Mouse (Mus musculus) v-Abl transformed pro-B cells (cell line): Measurements from ENCODE around the gene Psme2b.
"Not testable (repeated sequence)": the region's sequence is repeated elsewhere in the genome, so short reads cannot be mapped to it uniquely, and the experiment has no call there.

Experiments used
- in situ Hi-C, 2 experiments: fragments of 400-800 bp; cut with MboI; formaldehyde crosslinking; loops; one replicate each; pipeline ENCODE4 v1.15.1; 2025; ENCODE audit not compliant: unreplicated experiment in 2 of 2

Gene Psme2b

DNA sequence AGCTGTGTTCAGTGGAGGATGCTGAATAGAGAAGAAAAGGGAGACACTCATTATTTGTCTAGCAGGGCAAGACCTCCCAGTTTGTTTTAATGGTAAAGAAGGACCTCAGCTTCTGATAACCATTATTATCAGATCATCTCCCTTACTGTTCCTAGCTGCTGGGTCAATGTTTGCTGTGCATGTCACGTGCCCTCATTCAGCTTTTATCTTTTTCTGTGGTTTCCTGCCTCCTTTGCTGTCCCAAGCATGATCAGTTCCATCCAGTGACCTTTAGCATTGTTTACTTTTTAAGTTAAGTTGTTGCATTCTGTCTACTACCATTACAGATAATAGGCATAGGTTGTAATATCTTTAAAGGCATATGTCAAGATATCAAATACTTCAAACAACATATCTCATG is 37.5 kb downstream of the Psme2b start:
- in situ Hi-C loops, result no loop called here

DNA sequence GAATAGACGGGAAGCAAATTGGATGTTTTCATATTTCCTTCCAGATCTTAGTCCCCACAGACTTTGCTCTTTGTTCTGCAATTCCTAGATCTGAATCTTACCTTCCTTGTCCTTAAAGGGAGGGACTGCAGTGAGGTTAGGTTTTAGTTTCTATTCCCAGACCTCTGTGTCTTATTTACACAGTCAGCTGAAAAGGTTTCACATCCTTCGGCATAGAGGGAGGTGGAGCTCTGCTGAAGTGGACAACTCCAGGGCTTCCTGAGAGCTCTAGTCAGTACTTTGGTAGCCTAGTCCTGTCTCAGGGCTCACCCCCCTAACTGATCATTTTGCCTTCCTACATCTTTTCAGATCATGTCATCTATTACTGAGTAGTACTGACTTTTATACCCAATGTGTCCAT is 44.0 kb downstream of the Psme2b start, which contains the start of gene Gm5431:
Gene Gm5431 (minus strand): TSS at position 194 of the 400 bp plus-strand sequence.
- in situ Hi-C loops, result no loop called here

DNA sequence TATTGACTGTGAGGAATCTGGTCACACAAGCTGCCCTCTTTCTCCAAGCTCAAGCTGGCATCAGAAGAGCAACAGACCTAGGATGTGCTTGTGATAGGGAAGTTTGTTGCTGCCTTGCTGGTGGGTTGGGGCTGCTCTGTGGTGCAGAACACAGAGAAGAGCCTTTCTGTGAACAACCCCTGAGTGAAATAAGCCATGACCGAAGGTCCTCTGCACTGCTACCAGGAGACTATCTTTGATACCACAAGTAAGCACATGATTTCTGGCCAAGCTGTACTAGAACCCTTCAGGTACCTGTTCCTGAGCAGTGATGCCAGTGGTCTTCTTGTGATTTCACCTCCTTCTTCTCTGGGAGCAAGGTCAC is 44.4 kb downstream of the Psme2b start:
- in situ Hi-C loops, result not testable (repeated sequence)

DNA sequence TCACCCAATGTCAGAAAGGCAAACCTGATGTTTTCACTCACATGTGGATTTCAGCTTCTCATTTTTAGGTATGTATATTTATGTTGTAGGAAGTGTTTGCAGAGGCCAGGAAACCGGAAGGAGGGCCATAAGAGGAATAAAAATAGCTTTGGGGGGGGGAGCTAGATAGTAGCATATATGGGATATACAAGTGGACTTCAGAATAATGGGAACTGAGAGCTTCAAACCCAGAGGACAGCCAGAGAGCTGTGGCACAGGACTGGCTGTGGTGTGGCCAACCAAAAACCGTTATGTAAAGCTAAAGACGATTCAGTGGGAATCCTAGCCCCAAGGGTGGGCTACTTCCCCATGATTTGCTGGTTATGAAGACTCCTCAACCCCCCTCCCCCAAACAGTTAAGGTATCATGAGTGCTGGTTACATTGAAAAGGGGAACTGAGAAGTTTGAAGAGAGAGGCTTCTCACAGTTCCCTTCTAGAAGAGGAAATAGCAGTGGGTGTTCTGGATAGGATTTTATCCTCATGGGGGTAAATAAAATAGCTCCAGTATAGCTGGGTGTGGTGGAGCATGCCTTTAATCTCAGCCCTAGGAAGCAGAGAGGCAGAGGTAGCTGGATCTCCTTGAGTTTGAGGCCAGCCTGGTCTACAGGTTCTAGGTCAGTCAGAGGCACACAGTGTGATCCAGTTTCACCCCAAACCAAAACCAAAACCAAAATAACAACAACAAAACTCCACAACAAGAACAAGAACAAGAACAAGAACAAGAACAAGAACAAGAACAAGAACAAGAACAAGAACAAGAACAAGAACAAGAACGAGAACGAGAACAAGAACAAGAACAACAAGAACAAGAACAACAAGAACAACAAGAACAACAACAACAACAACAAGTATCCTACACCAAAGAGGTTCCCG is 45.1 kb downstream of the Psme2b start:
- in situ Hi-C loops, result not testable (repeated sequence)

DNA sequence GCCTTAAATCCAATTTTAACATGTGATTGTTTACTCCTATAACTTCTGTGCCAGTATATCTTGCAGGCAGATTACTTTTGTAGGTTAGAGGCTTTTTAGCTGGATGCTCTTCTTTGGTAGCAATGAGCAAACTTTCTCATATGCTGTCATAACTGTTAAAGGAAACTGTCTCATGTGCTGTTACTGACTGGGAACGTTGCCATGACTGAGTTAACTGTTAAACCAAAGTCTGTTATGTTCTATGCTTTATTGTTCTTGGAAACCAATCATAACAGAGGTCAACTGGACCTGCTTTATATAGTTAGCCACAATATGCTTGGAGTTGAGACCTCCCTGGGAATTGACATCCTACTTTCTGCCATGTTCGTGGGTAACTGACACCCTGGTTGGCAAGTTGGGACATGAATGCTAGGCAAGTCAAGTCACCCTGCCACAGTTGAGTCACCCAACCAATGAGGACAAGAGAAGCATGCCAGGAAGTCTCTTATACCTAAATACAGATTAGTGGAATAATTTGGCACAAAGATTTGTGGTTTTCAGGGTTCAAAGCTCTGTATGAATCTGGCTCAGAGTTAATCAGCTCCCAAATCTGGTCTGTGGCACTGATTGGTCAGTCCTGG is 47.1 kb downstream of the Psme2b start:
- in situ Hi-C loops, result no loop called here
